Mouse (Mus musculus): ENCODE measurements around the gene BC080695. TPM values are rescaled to one million over a fixed set of nuclear protein-coding genes. Genes with fewer than 3 reads are reported as not detected.
"Not testable (repeated sequence)": the region's sequence is repeated elsewhere in the genome, so short reads cannot be mapped to it uniquely, and the experiment has no call there.

Gene BC080695
- not detected for total RNA-seq (2021)
- long read RNA-seq, experiment 1 = 0 reads
- long read RNA-seq, experiment 2 = 0 reads

DNA sequence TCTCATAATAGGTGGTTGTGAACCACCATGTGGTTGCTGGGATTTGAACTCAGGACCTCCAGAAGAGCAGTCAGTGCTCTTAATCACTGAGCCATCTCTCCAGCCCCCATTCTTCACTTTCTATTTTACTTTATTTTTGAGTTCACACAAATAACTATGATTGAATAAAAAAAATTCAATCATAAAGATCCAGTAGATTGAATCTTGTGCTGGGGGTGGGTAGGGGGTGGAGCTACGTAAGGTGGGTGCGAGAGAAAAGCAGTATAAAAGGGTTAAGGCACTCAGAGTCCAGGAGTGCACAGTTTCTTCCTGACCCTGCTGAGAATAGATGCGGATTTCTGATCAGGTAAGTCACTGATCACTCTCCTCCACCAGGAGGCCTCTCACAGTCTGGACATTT, at the start of gene BC080695, which contains the start of gene Gm13057:
Gene BC080695 (plus strand): TSS at position 301 of the 400 bp plus-strand sequence.
Gene Gm13057 (plus strand): TSS at position 310 of the 400 bp plus-strand sequence.
- DNase-seq (ENCODE audit: low spot score in 2 of 2) = not testable (repeated sequence)

DNA sequence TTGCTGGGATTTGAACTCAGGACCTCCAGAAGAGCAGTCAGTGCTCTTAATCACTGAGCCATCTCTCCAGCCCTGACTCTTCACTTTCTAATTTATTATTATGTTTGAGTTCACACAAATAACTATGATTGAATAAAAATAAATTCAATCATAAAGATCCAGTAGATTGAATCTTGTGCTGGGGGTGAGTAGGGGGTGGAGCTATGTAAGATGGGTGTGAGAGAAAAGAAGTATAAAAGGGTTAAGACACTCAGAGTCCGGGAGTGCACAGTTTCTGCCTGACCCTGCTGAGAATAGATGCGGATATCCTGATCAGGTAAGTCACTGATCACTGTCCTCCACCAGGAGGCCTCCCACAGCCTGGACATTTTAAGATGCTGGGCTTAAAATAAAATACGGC, 40.5 kb upstream of the BC080695 start, which contains the start of gene Gm13043:
Gene Gm13043 (plus strand): TSS at position 301 of the 400 bp plus-strand sequence.
- DNase-seq (ENCODE audit: low spot score in 2 of 2) = no peak

DNA sequence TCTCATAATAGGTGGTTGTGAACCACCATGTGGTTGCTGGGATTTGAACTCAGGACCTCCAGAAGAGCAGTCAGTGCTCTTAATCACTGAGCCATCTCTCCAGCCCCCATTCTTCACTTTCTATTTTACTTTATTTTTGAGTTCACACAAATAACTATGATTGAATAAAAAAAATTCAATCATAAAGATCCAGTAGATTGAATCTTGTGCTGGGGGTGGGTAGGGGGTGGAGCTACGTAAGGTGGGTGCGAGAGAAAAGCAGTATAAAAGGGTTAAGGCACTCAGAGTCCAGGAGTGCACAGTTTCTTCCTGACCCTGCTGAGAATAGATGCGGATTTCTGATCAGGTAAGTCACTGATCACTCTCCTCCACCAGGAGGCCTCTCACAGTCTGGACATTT, 15.8 kb upstream of the BC080695 start, which contains the start of gene Gm13040:
Gene Gm13040 (plus strand): TSS at position 301 of the 400 bp plus-strand sequence.
- not testable (repeated sequence) for DNase-seq (ENCODE audit: low spot score in 2 of 2)

DNA sequence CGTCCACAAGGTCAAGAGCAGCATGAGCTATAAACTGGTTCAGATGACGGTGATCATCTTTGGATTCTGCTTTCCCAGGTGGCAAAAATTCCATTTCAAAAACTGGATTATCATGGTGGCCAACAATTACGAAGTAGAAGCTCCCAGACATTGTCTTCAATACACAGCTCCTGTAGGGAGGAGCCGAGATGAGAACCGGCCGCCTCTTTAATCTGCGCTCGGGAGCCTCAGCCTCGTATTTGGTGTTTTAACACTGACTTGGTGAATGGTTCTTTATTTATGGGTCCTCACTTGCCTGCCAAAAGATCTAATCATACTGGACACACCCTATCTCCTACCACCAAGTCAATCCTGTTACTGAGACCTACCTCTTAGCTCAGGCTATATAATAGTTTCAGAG, 60.4 kb downstream of the BC080695 start:
- not testable (repeated sequence) for DNase-seq (ENCODE audit: low spot score in 2 of 2)

DNA sequence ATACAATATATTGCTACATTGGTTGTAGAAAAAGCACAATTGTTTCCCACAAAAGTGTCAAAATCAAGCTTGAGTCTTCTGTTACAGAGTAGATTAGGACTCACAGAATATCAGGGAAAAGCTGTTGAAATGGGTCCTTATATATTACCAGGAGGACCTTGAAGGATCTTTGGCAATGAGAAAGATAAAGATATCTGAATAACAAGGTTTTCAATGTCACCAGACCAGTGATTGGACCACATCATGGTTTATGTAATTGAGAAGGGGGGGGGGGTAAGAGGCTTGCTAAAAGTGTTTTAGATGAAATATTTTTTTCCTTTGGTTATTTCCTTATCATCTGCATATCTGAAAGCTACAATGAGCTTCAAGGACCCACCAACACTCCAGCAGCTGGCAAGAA, 63.2 kb downstream of the BC080695 start, which contains the start of gene Gm13083:
Gene Gm13083 (plus strand): TSS at position 301 of the 400 bp plus-strand sequence.
- DNase-seq (ENCODE audit: low spot score in 2 of 2) = not testable (repeated sequence)

GRCm38 (mm10) chr4:143618101-143618500, 66.6 kb downstream of the BC080695 start:
- not testable (repeated sequence) for DNase-seq (ENCODE audit: low spot score in 2 of 2)

Other genes with a start within 250 kb of the BC080695 start
- under 1 TPM; 0.81 to 0.95 TPM for gene Lrrc38, start 201.9 kb upstream of the BC080695 start, total RNA-seq (2021)
- gene Pramel1, start 157.3 kb upstream of the BC080695 start, total RNA-seq (2021) = not detected
- gene Pramef8, start 139.3 kb upstream of the BC080695 start, total RNA-seq (2021) = 10 to 100 TPM in 1 of 2 experiments, 1 to 10 TPM in 1; 9.9 to 11.9 TPM
- gene Oog4, start 101.4 kb upstream of the BC080695 start, total RNA-seq (2021) = not detected
- not detected for gene Gm13043, start 40.4 kb upstream of the BC080695 start, total RNA-seq (2021)
- gene Gm13040, start 15.7 kb upstream of the BC080695 start, total RNA-seq (2021) = not detected
- not detected for gene Gm13057, start within 50 bp of the BC080695 start, total RNA-seq (2021)
- not detected for gene Gm13083, start 63.3 kb downstream of the BC080695 start, total RNA-seq (2021)
- gene Gm13088, start 105.5 kb downstream of the BC080695 start, total RNA-seq (2021) = not detected
- not detected for gene Gm13089, start 151.0 kb downstream of the BC080695 start, total RNA-seq (2021)
- not detected for gene Gm13078, start 167.8 kb downstream of the BC080695 start, total RNA-seq (2021)
- gene Gm13023, start 237.7 kb downstream of the BC080695 start, total RNA-seq (2021) = not detected

Measured in layer of hippocampus, postnatal 14 days (tissue).